Mouse (Mus musculus) ES-E14 (cell line): ENCODE results near the gene Tbc1d23.

ENCODE experiments used
- HCFC1 ChIP-seq: IDR thresholded peaks from 2 replicates; pipeline ENCODE4 v1.6.1; 2012; ENCODE audit warnings: low read length, inconsistent platforms, borderline replicate concordance; ENCODE audit not compliant: insufficient read depth
- MAFK ChIP-seq: IDR thresholded peaks from 2 replicates; pipeline ENCODE4 v1.6.1; 2014; ENCODE audit warnings: mild to moderate bottlenecking, low read depth, low read length, inconsistent platforms; ENCODE audit not compliant: insufficient read depth
- ZC3H11A ChIP-seq: IDR thresholded peaks from 2 replicates; pipeline ENCODE4 v1.6.1; 2012; ENCODE audit warnings: low read depth, mild to moderate bottlenecking, inconsistent platforms, low read length, borderline replicate concordance
- ZNF384 ChIP-seq: IDR thresholded peaks from 2 replicates; pipeline ENCODE4 v1.6.1; 2012; ENCODE audit warnings: low read depth, low read length, inconsistent platforms

DNA sequence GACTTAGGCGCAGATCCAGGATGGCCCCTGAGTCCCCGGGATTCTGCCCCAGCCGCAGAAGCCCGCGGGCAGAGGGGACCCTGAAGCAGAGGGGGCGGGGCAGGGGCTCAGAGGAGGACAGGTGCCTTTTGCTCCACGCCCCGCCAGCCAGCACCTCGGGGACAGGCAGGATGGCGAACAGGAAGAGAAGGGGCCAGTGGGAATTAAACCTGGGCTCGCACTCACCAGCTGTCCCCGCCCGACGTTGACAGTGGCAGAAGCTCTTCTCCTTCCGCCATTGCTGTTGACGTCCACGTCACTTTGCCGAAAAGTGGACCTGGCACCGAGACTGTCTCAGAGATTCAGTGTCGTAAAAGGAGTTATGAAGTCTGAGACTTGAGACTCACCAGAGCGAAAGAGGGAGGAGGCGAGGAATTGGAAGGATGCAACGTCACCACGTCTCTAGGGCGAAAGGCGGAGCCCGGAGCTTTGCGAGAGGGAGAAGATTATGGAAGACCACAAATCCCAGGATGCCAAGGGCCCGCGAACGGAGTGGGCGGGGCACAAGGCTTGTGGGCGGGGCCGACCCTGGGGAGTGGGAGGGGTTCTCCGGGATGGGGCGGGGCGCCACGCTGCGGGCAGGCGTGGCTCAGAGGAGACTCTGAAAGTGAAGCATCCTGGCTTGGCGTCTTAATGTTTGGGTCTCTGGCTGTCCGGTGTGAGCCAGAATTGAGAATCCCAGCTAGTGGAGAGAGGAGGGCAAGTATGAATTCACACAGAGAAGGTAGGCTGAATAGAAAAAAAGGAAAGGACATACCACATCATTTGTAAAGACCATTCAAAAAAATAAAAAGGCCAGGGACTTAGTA is at the start of gene Tbc1d23:
- TF ChIP-seq MAFK (peak; percentile 3; the same call in 1 of the 2 replicates), ZC3H11A (no peak), HCFC1 (peak; percentile 89), ZNF384 (no peak)
